ENCODE assay signal across 24 mouse cellular contexts in the genomic region with DNA sequence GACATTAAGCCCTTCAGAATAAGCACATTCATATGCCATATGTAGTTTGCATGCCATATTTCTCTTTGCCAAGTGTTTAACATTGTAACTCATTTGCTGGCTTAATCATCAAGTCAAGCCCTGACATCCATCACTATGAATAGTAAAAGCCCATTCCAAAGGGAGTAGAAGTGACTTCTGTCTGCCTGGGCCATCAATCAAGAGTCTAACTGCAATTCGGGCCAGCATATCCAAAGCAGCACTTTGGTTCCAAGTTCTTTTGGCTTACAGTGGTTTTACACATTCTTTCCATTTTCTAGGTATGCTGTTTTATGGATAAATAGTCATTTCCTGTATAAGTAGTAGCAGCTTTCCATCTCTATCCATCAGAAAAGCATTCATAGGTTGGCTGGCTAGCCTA.
DNase-seq lines count a peak whose midpoint lies in the region; ATAC-seq and TF ChIP-seq lines count a peak whose summit lies in the region.
"Had no signal": no experiment of that assay in that cellular context is flagged by ENCODE, and none has a peak within 500 bp of the region (broad histone marks: within the 10 kb centered on the region; RNA-seq: fewer than 3 reads in every experiment).

No protein-coding gene starts in this region.

- WGBS in embryonic facial prominence, embryonic 14.5 days = 49% methylated on average over 1 of the region's 1 CpGs
- WGBS in embryonic facial prominence, embryonic 10.5 days = 88% methylated on average over 1 of the region's 1 CpGs
- WGBS in stomach, embryonic 16.5 days = 45% methylated on average over 1 of the region's 1 CpGs
- 53% methylated on average over 1 of the region's 1 CpGs for WGBS in stomach, postnatal 0 days
- WGBS in limb, embryonic 15.5 days = 39% methylated on average over 1 of the region's 1 CpGs

- TF ChIP-seq CTCF in stomach, postnatal 0 days (IDR thresholded peaks at IDR 0.05; ENCODE audit: low read depth) = no peak

- no peak overlapping the region for H3K9ac ChIP-seq in embryonic facial prominence, embryonic 14.5 days (ENCODE audit: low read depth, low read length)
- H3K9ac ChIP-seq in stomach, embryonic 16.5 days (ENCODE audit: low read length) = no peak overlapping the region
- no peak overlapping the region for H3K9ac ChIP-seq in stomach, postnatal 0 days (ENCODE audit: low read length)
- no peak overlapping the region for H3K9ac ChIP-seq in limb, embryonic 15.5 days
- H3K9ac ChIP-seq: embryonic facial prominence, embryonic 12.5 days; forebrain, embryonic 12.5 days; forebrain, embryonic 15.5 days; hindbrain, embryonic 13.5 days; intestine, embryonic 15.5 days had no signal

- H3K27ac ChIP-seq in embryonic facial prominence, embryonic 14.5 days (replicated peaks; ENCODE audit: low read depth, low read length) = no peak overlapping the region
- H3K27ac ChIP-seq in embryonic facial prominence, embryonic 10.5 days (replicated peaks) = no peak overlapping the region
- no peak overlapping the region for H3K27ac ChIP-seq in stomach, embryonic 16.5 days (ENCODE audit: low read length)
- H3K27ac ChIP-seq in stomach, postnatal 0 days (replicated peaks) = no peak overlapping the region
- H3K27ac ChIP-seq in limb, embryonic 15.5 days = no peak overlapping the region
- H3K27ac ChIP-seq: embryonic facial prominence, embryonic 12.5 days; forebrain, embryonic 12.5 days; forebrain, embryonic 15.5 days; hindbrain, embryonic 13.5 days; intestine, embryonic 15.5 days had no signal

- no peaks in the 10 kb centered on the region for H3K4me1 ChIP-seq in embryonic facial prominence, embryonic 14.5 days (ENCODE audit: control insufficient read depth, insufficient read depth, low read length)
- no peaks in the 10 kb centered on the region for H3K4me1 ChIP-seq in embryonic facial prominence, embryonic 10.5 days
- no peaks in the 10 kb centered on the region for H3K4me1 ChIP-seq in stomach, embryonic 16.5 days (ENCODE audit: control insufficient read depth, insufficient read depth, low read length)
- no peaks in the 10 kb centered on the region; the same call in 1 of the 2 replicates for H3K4me1 ChIP-seq in stomach, postnatal 0 days (replicated peaks; ENCODE audit: control insufficient read depth, insufficient read depth)
- H3K4me1 ChIP-seq in limb, embryonic 15.5 days = 0 out of 2 replicates have a peak, but pooled peaks cover 3% of the 10 kb centered on the region
- H3K4me1 ChIP-seq: embryonic facial prominence, embryonic 12.5 days; intestine, embryonic 15.5 days had no signal

- TF ChIP-seq EP300 in stomach, postnatal 0 days (optimal IDR thresholded peaks at IDR 0.05) = no peak

- no peaks in the 10 kb centered on the region for H3K27me3 ChIP-seq in embryonic facial prominence, embryonic 14.5 days (replicated peaks; ENCODE audit: control insufficient read depth, insufficient read depth, low read length)
- H3K27me3 ChIP-seq in embryonic facial prominence, embryonic 10.5 days (replicated peaks; ENCODE audit: low read depth, poor library complexity, severe bottlenecking) = no peaks in the 10 kb centered on the region
- no peaks in the 10 kb centered on the region for H3K27me3 ChIP-seq in stomach, embryonic 16.5 days (ENCODE audit: control insufficient read depth, insufficient read depth, low read length)
- H3K27me3 ChIP-seq in stomach, postnatal 0 days (ENCODE audit: control insufficient read depth, insufficient read depth, low read length) = no peaks in the 10 kb centered on the region
- H3K27me3 ChIP-seq in limb, embryonic 15.5 days = no peaks in the 10 kb centered on the region
- H3K27me3 ChIP-seq: CH12.LX; embryonic facial prominence, embryonic 12.5 days; forebrain, embryonic 12.5 days; forebrain, embryonic 15.5 days; hindbrain, embryonic 13.5 days; intestine, embryonic 15.5 days had no signal

- ATAC-seq in embryonic facial prominence, embryonic 14.5 days (ENCODE audit: low read depth) = no peak
- ATAC-seq in stomach, embryonic 16.5 days (ENCODE audit: insufficient read depth, low FRiP score) = peak; percentile 47; the same call in 1 of the 2 replicates
- no peak for ATAC-seq in stomach, postnatal 0 days (ENCODE audit: low FRiP score, low TSS enrichment)
- peak; percentile 77 for ATAC-seq in limb, embryonic 15.5 days (ENCODE audit: insufficient number of reproducible peaks, low FRiP score, low TSS enrichment, low read depth)
- ATAC-seq: forebrain, embryonic 15.5 days; hindbrain, embryonic 16.5 days; intestine, embryonic 15.5 days had no signal

- no peaks in the 10 kb centered on the region for H3K9me3 ChIP-seq in embryonic facial prominence, embryonic 14.5 days (ENCODE audit: control insufficient read depth, low read length)
- no peaks in the 10 kb centered on the region for H3K9me3 ChIP-seq in embryonic facial prominence, embryonic 10.5 days
- H3K9me3 ChIP-seq in stomach, embryonic 16.5 days (replicated peaks; ENCODE audit: control insufficient read depth, low read length) = no peaks in the 10 kb centered on the region
- no peaks in the 10 kb centered on the region for H3K9me3 ChIP-seq in stomach, postnatal 0 days (ENCODE audit: control insufficient read depth, low read length)
- no peaks in the 10 kb centered on the region for H3K9me3 ChIP-seq in limb, embryonic 15.5 days
- H3K9me3 ChIP-seq: embryonic facial prominence, embryonic 12.5 days; forebrain, embryonic 12.5 days; forebrain, embryonic 15.5 days; G1E; hindbrain, embryonic 13.5 days; intestine, embryonic 15.5 days had no signal

- peak; percentile 46 for DNase-seq in embryonic facial prominence, embryonic 14.5 days (ENCODE audit: low spot score)
- DNase-seq in embryonic facial prominence, embryonic 10.5 days (ENCODE audit: low spot score) = no peak
- DNase-seq in stomach, postnatal 0 days (ENCODE audit: low spot score) = no peak
- DNase-seq in gastrocnemius, postnatal 25 days = no peak
- DNase-seq: adrenal gland, postnatal 10 days; adrenal gland, postnatal 36 days; B cell, adult 2 months; cerebellum, adult 18-20 months; cerebellum, adult 9-10 months; cerebellum, postnatal 14 days; gastrocnemius, postnatal 10 days; heart, adult 11 months had no signal

- H3K4me3 ChIP-seq in embryonic facial prominence, embryonic 14.5 days (ENCODE audit: low read depth, low read length) = no peak overlapping the region
- H3K4me3 ChIP-seq in embryonic facial prominence, embryonic 10.5 days = no peak overlapping the region
- H3K4me3 ChIP-seq in stomach, embryonic 16.5 days (replicated peaks; ENCODE audit: low read length) = no peak overlapping the region
- no peak overlapping the region for H3K4me3 ChIP-seq in stomach, postnatal 0 days (ENCODE audit: low read depth, low read length)
- no peak overlapping the region for H3K4me3 ChIP-seq in limb, embryonic 15.5 days
- H3K4me3 ChIP-seq: embryonic facial prominence, embryonic 12.5 days; erythroblast, embryonic 14.5 days; forebrain, embryonic 12.5 days; forebrain, embryonic 15.5 days; hindbrain, embryonic 13.5 days; intestine, embryonic 15.5 days had no signal

- no peak overlapping the region for H3K4me2 ChIP-seq in embryonic facial prominence, embryonic 14.5 days (ENCODE audit: low read depth, low read length)
- H3K4me2 ChIP-seq in stomach, embryonic 16.5 days (ENCODE audit: low read depth, low read length) = no peak overlapping the region
- no peak overlapping the region for H3K4me2 ChIP-seq in stomach, postnatal 0 days (replicated peaks; ENCODE audit: low read depth)
- H3K4me2 ChIP-seq in limb, embryonic 15.5 days = no peak overlapping the region
- H3K4me2 ChIP-seq: embryonic facial prominence, embryonic 12.5 days; forebrain, embryonic 12.5 days; forebrain, embryonic 15.5 days; heart, embryonic 11.5 days; hindbrain, embryonic 13.5 days; intestine, embryonic 15.5 days had no signal

- H3K36me3 ChIP-seq in embryonic facial prominence, embryonic 14.5 days (ENCODE audit: control insufficient read depth, insufficient read depth, low read length) = no peaks in the 10 kb centered on the region
- no peaks in the 10 kb centered on the region for H3K36me3 ChIP-seq in embryonic facial prominence, embryonic 10.5 days (replicated peaks)
- H3K36me3 ChIP-seq in stomach, embryonic 16.5 days (ENCODE audit: control insufficient read depth, insufficient read depth, low read length) = no peaks in the 10 kb centered on the region
- no peaks in the 10 kb centered on the region for H3K36me3 ChIP-seq in stomach, postnatal 0 days (ENCODE audit: control insufficient read depth, insufficient read depth, low read length)
- H3K36me3 ChIP-seq in limb, embryonic 15.5 days = no peaks in the 10 kb centered on the region
- H3K36me3 ChIP-seq: embryonic facial prominence, embryonic 12.5 days; forebrain, embryonic 12.5 days; forebrain, embryonic 15.5 days; G1E; hindbrain, embryonic 13.5 days; intestine, embryonic 15.5 days had no signal

Comparison
In these comparisons a context has a peak if more than half of its experiments do, and no peak if none do; other contexts are left out.
1. ATAC-seq: peak in stomach, embryonic 16.5 days (single experiment) and limb, embryonic 15.5 days (single experiment); none in embryonic facial prominence, embryonic 14.5 days (single experiment) and stomach, postnatal 0 days (single experiment).